Mouse (Mus musculus): ENCODE data around the gene Sox10. TPM values are rescaled to one million over a fixed set of nuclear protein-coding genes. Genes with fewer than 3 reads are reported as not detected.

Gene Sox10
- total and polyA plus RNA-seq, 3 experiments, result 0.11 TPM; not detected in 2

DNA sequence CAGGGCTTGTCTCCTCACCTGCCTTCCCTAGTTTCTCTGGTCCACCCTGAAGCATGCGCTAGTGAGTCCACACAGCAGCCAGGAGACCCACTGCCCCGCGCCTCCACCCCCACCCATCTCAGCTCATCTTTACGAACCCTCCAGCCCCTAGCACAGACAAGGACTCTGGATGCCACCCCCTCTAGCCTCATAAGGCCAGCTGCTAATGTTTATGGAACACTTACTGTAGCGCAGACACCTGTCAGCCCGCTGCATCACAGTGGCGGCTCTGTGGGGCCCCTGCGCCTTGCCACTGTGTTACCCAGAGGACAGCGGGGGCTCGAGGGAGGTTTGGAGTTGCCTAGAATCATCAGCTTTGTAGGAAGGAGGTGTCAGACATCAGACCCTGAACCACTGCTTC, 37.5 kb upstream of the Sox10 start:
- Histone ChIP-seq H3K4me1 (ENCODE audit: insufficient read depth, low read depth, low read length) (no peaks in the 10 kb centered on the region), H3K27me3 (ENCODE audit: insufficient read depth, low read length) (peaks cover 12% of the 10 kb centered on the region), H3K36me3 (replicated peaks) (no peaks in the 10 kb centered on the region), H3K4me3 (ENCODE audit: low read depth, low read length) (no peak overlapping the region), H3K9me3 (replicated peaks) (no peaks in the 10 kb centered on the region)
- ATAC-seq (ENCODE audit: extremely low read depth, insufficient number of reproducible peaks, low FRiP score, poor library complexity, severe bottlenecking) (no peak), DNase-seq (ENCODE audit: low spot score) (no peak)
- TF ChIP-seq TAL1 (conservative IDR thresholded peaks at IDR 0.05; ENCODE audit: low read depth, low read length), result no peak
- TF ChIP-seq GATA1 (IDR thresholded peaks at IDR 0.05; ENCODE audit: borderline replicate concordance, low read length), result no peak
- TF ChIP-seq POLR2AphosphoS5 (IDR thresholded peaks at IDR 0.05; ENCODE audit: insufficient replicate concordance, low read depth, low read length), result no peak
- no peak for TF ChIP-seq CTCF (IDR thresholded peaks at IDR 0.05; ENCODE audit: low read depth, low read length)
- no peak for TF ChIP-seq GATA2 (IDR thresholded peaks at IDR 0.05; ENCODE audit: borderline replicate concordance, low read depth, low read length)

DNA sequence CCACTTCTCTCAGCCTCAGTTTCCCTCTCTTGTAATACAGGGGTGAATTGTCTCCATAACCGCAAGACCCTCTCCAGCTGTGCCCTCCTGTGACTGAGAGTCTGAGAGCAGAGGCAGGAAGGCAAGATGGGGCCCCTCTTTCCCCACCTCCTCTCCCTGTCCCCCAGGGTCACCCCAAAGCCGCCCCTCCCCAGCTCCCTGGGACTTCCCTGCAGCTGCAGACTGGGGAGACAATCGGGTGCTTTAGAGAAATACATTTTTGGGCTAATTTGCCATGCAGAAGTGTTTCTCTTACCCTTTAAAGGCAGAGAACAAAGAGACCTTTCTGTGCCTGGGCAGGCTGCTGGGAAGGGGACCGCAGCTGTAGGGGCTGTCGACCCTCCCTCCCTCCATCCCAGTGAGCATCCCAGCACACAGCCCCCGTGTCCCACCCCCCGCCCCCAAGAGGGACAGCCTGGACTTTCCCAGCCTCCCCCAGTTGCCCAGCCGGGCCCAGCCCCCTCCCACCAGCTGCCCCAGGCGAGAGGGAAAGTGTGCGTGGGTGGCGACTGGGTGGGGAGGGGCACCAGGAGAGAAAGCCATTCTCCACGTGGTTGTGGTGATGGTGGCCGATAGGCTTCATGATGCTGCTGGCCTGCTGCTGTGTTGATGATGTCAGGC, 36.6 kb upstream of the Sox10 start:
- Histone ChIP-seq H3K4me3 (ENCODE audit: low read depth, low read length) (no peak overlapping the region), H3K4me1 (ENCODE audit: insufficient read depth, low read depth, low read length) (no peaks in the 10 kb centered on the region), H3K36me3 (replicated peaks) (no peaks in the 10 kb centered on the region), H3K9me3 (replicated peaks) (no peaks in the 10 kb centered on the region), H3K27me3 (ENCODE audit: insufficient read depth, low read length) (peaks cover 15% of the 10 kb centered on the region)
- ATAC-seq (ENCODE audit: extremely low read depth, insufficient number of reproducible peaks, low FRiP score, poor library complexity, severe bottlenecking) (no peak), DNase-seq (ENCODE audit: low spot score) (no peak)
- no peak for TF ChIP-seq POLR2AphosphoS5 (IDR thresholded peaks at IDR 0.05; ENCODE audit: insufficient replicate concordance, low read depth, low read length)
- no peak for TF ChIP-seq GATA1 (IDR thresholded peaks at IDR 0.05; ENCODE audit: borderline replicate concordance, low read length)
- TF ChIP-seq TAL1 (conservative IDR thresholded peaks at IDR 0.05; ENCODE audit: low read depth, low read length), result no peak
- TF ChIP-seq CTCF (IDR thresholded peaks at IDR 0.05; ENCODE audit: low read depth, low read length), result no peak

DNA sequence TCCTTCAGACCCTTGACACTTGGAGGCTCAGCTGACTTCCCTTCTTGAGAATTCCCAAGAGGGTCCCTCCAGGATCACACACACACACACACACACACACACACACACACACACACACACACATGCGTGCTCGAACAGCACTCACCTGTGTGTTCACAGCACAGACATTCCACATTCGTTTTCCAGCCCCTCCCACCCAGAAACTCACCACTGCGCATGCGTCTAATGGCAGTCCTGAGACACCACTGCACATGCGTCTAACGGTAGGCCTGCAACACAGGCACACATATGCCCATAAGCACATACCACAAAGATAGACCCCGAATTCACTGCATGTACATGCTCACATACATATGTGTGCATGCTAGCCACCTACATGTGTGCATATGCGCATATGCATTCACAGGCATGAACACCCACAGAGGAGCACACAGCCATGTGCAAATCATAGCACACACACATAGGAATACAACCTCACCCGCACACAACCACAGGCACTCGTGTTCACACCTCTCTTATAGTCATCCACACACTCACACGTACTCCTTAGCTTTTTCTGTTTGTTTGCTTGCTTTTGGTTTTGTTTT, 34.4 kb upstream of the Sox10 start:
- H3K4me3 ChIP-seq (ENCODE audit: low read depth, low read length), result no peak overlapping the region
- ATAC-seq (ENCODE audit: extremely low read depth, insufficient number of reproducible peaks, low FRiP score, poor library complexity, severe bottlenecking), result no peak
- TF ChIP-seq POLR2AphosphoS5 (IDR thresholded peaks at IDR 0.05; ENCODE audit: insufficient replicate concordance, low read depth, low read length) (no peak), GATA1 (IDR thresholded peaks at IDR 0.05; ENCODE audit: borderline replicate concordance, low read length) (no peak), CTCF (IDR thresholded peaks at IDR 0.05; ENCODE audit: low read depth, low read length) (no peak), TAL1 (conservative IDR thresholded peaks at IDR 0.05; ENCODE audit: low read depth, low read length) (no peak)
- peaks cover 17% of the 10 kb centered on the region; the same call in 1 of the 2 replicates for H3K27me3 ChIP-seq (ENCODE audit: insufficient read depth, low read length)
- no peaks in the 10 kb centered on the region for H3K36me3 ChIP-seq (replicated peaks)
- no peak for DNase-seq (ENCODE audit: low spot score)
- no peaks in the 10 kb centered on the region for H3K4me1 ChIP-seq (ENCODE audit: insufficient read depth, low read depth, low read length)
- H3K9me3 ChIP-seq (replicated peaks), result no peaks in the 10 kb centered on the region

DNA sequence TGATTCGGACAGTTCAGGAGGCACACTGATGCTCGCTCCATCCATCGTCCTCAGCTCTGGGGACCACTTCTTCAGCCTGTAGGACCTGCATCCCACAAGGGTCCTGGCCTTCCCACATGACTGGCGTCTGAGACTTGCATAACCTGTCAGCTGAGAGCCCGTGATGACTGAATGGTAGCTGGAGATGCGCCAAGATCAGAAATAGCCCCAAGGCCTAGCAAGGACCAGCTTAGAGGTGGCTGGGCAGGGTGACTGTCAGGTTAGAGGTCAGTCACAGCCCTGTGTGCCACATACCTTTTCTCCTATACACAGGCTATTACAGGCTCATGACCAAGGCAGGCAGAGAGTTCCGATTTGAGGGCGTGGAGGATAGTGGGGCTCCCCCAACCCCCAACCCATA, 30.5 kb upstream of the Sox10 start:
- no peak for DNase-seq (ENCODE audit: low spot score)
- no peak overlapping the region for H3K4me3 ChIP-seq (ENCODE audit: low read depth, low read length)
- no peaks in the 10 kb centered on the region for H3K36me3 ChIP-seq (replicated peaks)
- no peak for TF ChIP-seq CTCF (IDR thresholded peaks at IDR 0.05; ENCODE audit: low read depth, low read length)
- TF ChIP-seq TAL1 (conservative IDR thresholded peaks at IDR 0.05; ENCODE audit: low read depth, low read length), result no peak
- no peak for TF ChIP-seq POLR2AphosphoS5 (IDR thresholded peaks at IDR 0.05; ENCODE audit: insufficient replicate concordance, low read depth, low read length)
- TF ChIP-seq GATA1 (IDR thresholded peaks at IDR 0.05; ENCODE audit: borderline replicate concordance, low read length), result no peak
- TF ChIP-seq GATA2 (IDR thresholded peaks at IDR 0.05; ENCODE audit: borderline replicate concordance, low read depth, low read length), result no peak
- peaks cover 10% of the 10 kb centered on the region; the same call in 1 of the 2 replicates for H3K4me1 ChIP-seq (ENCODE audit: insufficient read depth, low read depth, low read length)
- H3K9me3 ChIP-seq (replicated peaks), result no peaks in the 10 kb centered on the region
- peaks cover 18% of the 10 kb centered on the region; the same call in 1 of the 2 replicates for H3K27me3 ChIP-seq (ENCODE audit: insufficient read depth, low read length)
- no peak for ATAC-seq (ENCODE audit: extremely low read depth, insufficient number of reproducible peaks, low FRiP score, poor library complexity, severe bottlenecking)

DNA sequence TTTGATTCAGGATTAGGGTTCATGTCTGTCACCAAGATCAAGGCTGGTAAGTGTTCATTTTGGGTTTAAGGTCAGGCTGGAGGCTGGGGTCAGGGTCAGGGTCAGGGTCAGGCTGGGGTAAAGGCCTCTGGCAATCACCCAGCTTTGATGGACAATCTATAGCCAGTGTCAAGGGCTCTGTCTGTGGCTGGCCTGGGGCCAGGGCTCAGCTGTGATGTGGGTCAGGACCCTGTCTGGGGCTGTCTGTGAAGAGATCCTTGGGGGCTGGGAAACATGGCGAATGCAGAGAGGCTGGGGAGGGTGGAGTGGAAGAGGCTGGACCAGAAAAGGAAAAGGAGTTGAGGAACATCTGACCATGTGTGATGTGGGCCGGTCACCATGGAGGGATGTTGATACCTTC, 29.9 kb upstream of the Sox10 start:
- Histone ChIP-seq H3K4me1 (ENCODE audit: insufficient read depth, low read depth, low read length) (peaks cover 10% of the 10 kb centered on the region; the same call in 1 of the 2 replicates), H3K9me3 (replicated peaks) (no peaks in the 10 kb centered on the region), H3K4me3 (ENCODE audit: low read depth, low read length) (no peak overlapping the region), H3K27me3 (ENCODE audit: insufficient read depth, low read length) (peaks cover 18% of the 10 kb centered on the region; the same call in 1 of the 2 replicates), H3K36me3 (replicated peaks) (no peaks in the 10 kb centered on the region)
- no peak for TF ChIP-seq GATA2 (IDR thresholded peaks at IDR 0.05; ENCODE audit: borderline replicate concordance, low read depth, low read length)
- TF ChIP-seq CTCF (IDR thresholded peaks at IDR 0.05; ENCODE audit: low read depth, low read length), result no peak
- no peak for TF ChIP-seq TAL1 (conservative IDR thresholded peaks at IDR 0.05; ENCODE audit: low read depth, low read length)
- no peak for TF ChIP-seq GATA1 (IDR thresholded peaks at IDR 0.05; ENCODE audit: borderline replicate concordance, low read length)
- no peak for TF ChIP-seq POLR2AphosphoS5 (IDR thresholded peaks at IDR 0.05; ENCODE audit: insufficient replicate concordance, low read depth, low read length)
- DNase-seq (ENCODE audit: low spot score), result no peak
- no peak for ATAC-seq (ENCODE audit: extremely low read depth, insufficient number of reproducible peaks, low FRiP score, poor library complexity, severe bottlenecking)

DNA sequence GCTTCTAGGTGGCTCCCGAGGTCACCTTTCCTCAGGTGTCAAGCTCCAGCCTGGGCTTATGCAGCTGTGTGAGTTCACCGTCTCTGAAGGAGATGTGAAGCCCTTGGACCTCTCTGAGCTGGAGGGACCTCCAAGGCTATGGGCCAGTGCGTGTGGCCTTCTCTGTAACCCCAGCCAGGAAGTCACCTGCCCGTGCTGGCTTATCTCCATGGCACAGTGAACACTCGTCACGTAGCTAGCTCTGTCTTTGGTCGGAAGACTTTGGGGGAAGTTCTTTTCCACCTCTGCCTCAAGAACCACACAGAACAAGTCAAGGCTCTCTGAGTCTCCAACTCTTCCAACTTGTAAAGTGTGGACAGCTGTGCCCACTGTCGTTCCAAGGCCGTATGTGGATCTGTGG, 29.0 kb upstream of the Sox10 start:
- TF ChIP-seq CTCF (IDR thresholded peaks at IDR 0.05; ENCODE audit: low read depth, low read length) (no peak), GATA1 (IDR thresholded peaks at IDR 0.05; ENCODE audit: borderline replicate concordance, low read length) (no peak)
- no peak for DNase-seq (ENCODE audit: low spot score)
- no peaks in the 10 kb centered on the region for H3K9me3 ChIP-seq (replicated peaks)
- no peak overlapping the region for H3K4me3 ChIP-seq (ENCODE audit: low read depth, low read length)
- no peak for ATAC-seq (ENCODE audit: extremely low read depth, insufficient number of reproducible peaks, low FRiP score, poor library complexity, severe bottlenecking)
- peaks cover 10% of the 10 kb centered on the region; the same call in 1 of the 2 replicates for H3K4me1 ChIP-seq (ENCODE audit: insufficient read depth, low read depth, low read length)
- H3K36me3 ChIP-seq (replicated peaks), result no peaks in the 10 kb centered on the region
- peaks cover 18% of the 10 kb centered on the region; the same call in 1 of the 2 replicates for H3K27me3 ChIP-seq (ENCODE audit: insufficient read depth, low read length)
